Mouse (Mus musculus): ENCODE results near the gene Dnajc5.
A peak's percentile ranks its signal among the peaks of the same experiment; 100 is the strongest.

Gene Dnajc5

GRCm38 (mm10) chr2:181520118-181520935 is at the start of gene Dnajc5:
Gene Dnajc5 (plus strand): TSS chr2:181520485.
- peak; percentile 99 for DNase-seq (ENCODE audit: low read depth, low spot score)

- peak; percentile 44 for DNase-seq (ENCODE audit: low read depth, low spot score)
Observed at GRCm38 (mm10) chr2:181471246-181471645, 49.0 kb upstream of the Dnajc5 start.

GRCm38 (mm10) chr2:181472256-181472827 is 47.9 kb upstream of the Dnajc5 start:
- peak; percentile 62 for DNase-seq (ENCODE audit: low read depth, low spot score)

DNA sequence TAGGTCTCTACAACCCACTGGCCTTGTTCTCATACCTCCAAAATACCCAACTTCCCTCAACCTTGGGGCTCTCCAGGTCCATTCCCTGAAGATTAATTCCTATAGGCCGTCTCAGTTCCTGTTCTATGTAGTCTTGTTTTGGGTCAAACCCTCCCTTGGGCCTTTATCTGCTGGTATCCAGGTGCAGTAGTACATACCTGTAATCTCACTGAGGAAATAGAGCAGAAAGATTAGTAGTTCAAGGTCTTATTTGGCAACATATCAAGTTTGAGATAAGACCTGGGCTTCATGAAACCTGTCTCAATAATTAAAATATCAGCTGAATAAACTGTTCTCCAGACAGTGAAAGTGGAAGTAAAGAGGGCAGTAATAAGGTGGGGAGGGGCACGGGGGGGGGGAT is 37.2 kb upstream of the Dnajc5 start:
- DNase-seq (ENCODE audit: low read depth, low spot score), result no peak

DNA sequence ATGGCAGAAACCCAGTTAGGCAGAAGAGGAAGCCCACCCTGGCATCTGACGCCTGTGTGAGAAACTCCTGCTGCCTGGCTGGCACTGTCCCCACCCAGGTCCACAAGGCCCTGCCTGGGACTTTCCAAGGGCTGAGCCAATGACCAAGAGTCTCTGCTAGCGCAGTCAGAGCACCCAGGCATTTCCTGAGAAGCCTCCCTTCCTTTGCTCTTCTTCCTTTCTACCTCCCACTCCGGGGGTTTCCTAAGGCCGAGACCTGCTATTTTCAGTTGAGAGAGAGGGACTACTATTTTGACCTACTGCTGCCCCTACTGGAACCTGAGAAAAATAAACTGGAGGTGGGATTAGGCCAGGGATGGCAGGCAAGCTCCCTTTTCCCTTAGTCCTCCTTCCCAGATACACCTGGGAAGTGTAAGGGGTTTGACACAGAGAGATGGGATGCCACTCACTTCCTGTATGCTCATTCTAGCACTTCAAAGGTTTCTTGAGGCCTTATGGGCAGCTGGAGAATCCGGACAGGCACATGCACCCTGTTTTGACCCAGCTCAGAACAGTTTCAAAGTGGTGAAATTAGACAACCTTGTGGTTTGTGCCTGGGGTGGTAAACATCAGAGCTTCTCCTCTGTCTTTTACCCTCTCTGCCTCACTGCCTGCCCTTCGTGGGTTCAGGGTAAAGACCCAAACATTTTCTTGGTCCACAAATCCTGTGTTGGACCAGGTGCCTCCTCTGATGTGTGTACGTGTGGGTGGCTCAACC is 36.5 kb upstream of the Dnajc5 start:
- DNase-seq (ENCODE audit: low read depth, low spot score), result peak; percentile 65

GRCm38 (mm10) chr2:181484456-181485233 is 35.6 kb upstream of the Dnajc5 start:
- DNase-seq (ENCODE audit: low read depth, low spot score), result no peak

DNA sequence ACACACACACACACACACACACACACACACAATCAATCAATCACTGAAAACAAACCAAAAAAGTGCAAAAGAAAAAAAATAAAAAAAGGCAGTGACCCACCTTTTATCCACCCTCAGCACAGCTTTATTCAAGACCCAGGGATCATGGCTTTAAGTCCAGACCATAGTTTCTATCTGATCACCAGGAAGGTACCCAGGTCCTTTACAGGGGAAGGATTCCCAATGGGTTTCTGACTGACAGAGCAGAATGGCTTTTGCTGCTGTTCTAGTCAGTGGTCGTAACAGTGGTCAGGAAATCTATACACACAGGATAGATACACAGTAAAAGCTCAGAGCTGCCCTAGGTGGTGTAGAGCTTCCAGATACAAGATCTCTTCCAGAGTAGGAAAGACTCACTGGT is 34.5 kb upstream of the Dnajc5 start:
- no peak for DNase-seq (ENCODE audit: low read depth, low spot score)

GRCm38 (mm10) chr2:181487338-181488277 is 32.7 kb upstream of the Dnajc5 start:
- no peak for DNase-seq (ENCODE audit: low read depth, low spot score)

DNA sequence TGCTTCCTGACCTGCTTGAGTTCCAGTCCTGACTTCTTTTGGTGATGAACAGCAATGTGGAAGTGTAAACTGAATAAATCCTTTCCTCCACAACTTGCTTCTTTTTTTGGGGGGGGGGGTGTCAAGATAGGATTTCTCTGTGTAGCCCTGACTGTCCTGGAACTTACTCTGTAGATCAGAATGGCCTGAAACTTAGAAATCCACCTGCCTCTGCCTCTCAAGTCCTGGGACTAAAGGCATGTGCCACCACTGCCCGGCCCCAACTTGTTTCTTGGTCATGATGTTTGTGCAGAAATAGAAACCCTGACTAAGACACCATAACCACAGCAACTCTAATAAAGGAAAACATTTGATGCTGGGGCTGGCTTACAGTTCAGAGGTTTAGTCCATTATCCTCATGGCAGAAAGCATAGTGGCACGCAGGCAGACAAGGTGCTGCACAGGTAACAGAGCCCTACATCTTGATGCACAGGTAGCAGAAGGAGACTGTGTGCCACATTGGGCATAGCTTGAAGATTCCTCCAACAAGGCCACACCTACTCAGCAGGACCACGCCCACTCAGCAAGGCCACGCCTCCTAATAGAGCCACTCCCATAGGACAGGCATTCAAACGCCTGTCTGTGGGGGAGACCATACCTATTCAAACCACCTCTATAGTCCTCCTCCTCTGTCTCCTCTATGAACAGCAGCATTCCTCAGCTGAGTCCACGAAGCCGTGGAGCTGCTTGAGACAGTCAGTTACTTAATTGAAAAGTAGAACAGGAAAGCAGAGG is 28.7 kb upstream of the Dnajc5 start:
- DNase-seq (ENCODE audit: low read depth, low spot score), result no peak

DNA sequence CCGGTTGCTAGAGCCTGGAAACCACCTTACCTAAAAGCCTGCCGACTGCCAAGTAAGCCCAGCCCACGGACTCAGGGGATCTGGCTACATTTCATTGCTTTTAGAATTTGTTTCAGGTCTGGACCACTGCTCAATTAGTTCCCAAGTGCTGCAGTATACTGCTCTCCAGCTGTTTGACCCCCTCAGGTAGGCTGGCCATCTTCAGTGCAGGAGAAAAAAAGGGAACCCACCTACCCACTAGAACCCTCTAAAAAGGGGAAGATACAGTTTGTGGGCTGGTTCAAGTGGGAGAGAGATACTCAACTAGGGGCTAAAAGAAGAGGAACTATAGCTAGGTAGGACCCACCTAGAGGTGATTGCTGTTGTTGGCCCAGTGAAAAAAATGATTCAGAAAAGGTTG is 28.1 kb upstream of the Dnajc5 start:
- DNase-seq (ENCODE audit: low read depth, low spot score), result no peak

DNA sequence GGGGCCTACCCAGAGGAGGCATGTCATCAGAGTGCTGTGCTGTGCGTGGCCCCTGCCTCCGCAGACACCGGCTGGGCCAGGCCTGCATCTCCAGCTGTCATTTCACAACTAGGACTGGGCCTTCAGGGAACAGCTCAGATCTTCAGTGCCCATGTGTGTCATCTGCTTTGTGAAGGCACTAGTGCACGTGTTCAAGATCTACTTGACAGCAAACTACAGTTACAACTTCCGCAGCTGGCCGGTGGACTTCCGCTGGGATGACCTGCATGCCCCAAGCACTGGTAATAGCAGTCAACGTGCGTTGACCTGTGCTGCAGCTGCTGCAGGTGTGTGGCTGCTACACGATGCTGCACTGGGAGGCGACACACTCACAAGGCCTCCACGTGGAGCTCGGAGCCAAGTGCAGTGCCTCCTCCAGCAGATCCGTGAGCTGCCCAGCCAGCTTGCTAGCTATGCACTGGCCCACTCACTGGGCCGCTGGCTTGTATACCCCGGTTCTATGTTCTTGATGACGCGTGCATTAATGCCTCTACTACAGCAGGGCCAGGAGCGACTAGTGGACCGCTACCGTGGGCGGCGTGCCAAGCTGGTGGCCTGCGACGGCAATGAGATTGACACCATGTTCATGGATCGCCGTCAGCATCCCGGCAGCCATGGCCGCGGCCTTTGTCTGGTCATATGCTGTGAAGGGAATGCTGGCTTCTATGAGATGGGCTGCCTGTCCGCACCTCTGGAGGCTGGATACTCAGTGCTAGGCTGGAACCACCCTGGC is 26.9 kb upstream of the Dnajc5 start, which contains the start of gene Abhd16b:
TSS of gene Abhd16b (plus strand) at position 51 of the 772 bp plus-strand sequence.
- no peak for DNase-seq (ENCODE audit: low read depth, low spot score)

DNA sequence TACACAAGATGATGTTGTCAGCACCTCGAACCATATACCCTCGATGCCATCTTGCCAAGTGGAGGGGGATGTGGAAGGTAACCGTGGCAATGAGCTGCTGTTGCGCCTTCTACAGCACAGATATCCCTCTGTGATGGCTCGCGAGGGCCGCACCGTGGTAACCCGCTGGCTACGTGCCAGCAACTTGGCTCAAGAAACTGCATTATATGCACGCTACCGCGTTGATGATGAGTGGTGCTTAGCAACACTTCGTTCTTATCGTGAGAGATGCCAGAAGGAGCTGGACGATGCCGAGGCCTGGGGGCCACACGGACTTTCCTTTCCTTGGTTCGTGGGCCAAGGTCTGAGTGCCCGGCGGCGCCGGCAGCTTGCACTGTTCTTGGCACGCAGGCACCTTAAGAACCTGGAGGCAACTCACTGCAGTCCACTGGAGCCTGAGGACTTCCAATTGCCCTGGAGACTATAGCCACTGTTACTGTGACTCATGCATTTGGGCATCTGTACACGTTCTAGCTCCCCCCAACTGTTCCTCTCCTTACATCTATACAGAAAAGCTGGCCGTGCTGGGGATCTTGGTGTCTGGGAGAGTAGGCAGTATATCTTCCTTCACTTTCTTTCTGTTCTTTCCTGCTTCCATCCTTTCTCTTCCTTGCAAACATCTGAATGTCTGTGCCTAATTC is 25.9 kb upstream of the Dnajc5 start:
- DNase-seq (ENCODE audit: low read depth, low spot score), result peak; percentile 12

GRCm38 (mm10) chr2:181495845-181496244 is 24.4 kb upstream of the Dnajc5 start:
- DNase-seq (ENCODE audit: low read depth, low spot score), result peak; percentile 47

GRCm38 (mm10) chr2:181496281-181496680 is 24.0 kb upstream of the Dnajc5 start:
- peak; percentile 73 for DNase-seq (ENCODE audit: low read depth, low spot score)

DNA sequence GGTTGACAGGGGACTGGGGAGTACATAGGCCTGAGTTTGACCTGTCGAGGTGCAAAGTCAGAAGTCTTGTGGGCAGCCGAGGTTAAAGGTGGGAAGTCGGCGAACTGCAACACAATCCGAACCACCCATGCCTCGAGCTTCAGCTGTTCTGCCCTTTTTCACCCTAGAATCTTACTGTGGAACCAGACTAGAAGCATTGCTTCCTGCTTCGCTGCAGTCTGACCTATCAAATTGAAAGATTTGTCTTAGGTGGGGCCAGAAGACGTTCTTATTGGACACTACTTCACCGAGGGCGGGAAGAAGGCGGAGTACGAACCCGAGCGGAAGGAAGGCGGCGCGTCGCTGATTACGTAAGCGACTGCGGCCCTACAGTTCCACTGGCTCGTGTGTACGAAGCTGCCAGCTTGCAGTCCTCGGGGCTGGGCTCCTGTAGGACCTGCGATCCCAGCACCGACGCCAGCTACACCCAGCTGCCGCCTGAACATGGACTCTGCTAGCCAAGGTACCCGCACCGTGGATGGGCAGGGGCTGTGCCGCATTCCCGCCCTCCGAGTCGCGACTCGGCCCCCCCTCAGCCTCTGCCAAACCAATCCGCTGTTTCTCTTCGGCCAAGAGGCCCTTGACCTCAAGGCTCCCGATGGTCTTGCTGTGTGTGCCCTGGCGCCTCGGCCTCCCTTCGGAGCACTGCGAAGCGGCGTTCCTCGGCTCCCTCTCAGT is 23.3 kb upstream of the Dnajc5 start, which contains the start of gene Tpd52l2:
TSS of gene Tpd52l2 (plus strand) at position 312 of the 717 bp plus-strand sequence.
- peak; percentile 99 for DNase-seq (ENCODE audit: low read depth, low spot score)

- peak; percentile 62 for DNase-seq (ENCODE audit: low read depth, low spot score)
Observed at GRCm38 (mm10) chr2:181497548-181497875, 22.8 kb upstream of the Dnajc5 start.

DNA sequence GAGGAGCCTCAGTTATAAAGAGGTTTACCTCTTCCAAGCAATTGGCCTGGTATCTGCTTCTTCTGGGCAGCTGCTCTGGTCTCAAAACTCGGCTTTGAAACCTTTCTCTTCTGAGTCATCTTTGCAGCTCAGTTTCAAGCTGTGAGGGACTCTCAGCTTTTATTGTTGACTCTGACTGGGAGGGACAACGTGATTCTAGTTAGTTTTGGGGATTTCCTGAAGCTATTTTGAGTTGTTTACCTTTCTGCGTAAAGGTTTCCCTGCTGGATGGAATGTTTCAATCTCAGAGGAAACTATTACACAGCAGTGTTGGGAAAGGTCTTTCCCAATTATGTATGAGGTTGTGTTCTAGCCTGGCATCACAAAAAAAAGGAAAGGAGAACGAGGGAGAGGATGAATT is 21.6 kb upstream of the Dnajc5 start:
- no peak for DNase-seq (ENCODE audit: low read depth, low spot score)

GRCm38 (mm10) chr2:181509191-181509590 is 11.1 kb upstream of the Dnajc5 start:
- no peak for DNase-seq (ENCODE audit: low read depth, low spot score)

Measured in brain, adult 2 months (tissue).